Comparison of ENCODE assay signal across 11 mouse cellular contexts in genomic region chr6:88190310-88191023, GRCm38 (mm10). TPM values are rescaled to one million over a fixed set of nuclear protein-coding genes. Genes with fewer than 3 reads are reported as not detected.
DNase-seq lines count a peak whose midpoint lies in the region; ATAC-seq and TF ChIP-seq lines count a peak whose summit lies in the region.
"Had no signal": no experiment of that assay in that cellular context is flagged by ENCODE, and none has a peak within 500 bp of the region (broad histone marks: within the 10 kb centered on the region; RNA-seq: fewer than 3 reads in every experiment).

No protein-coding gene starts in this region.

- H3K27ac ChIP-seq in forebrain, embryonic 12.5 days = no peak overlapping the region
- H3K27ac ChIP-seq in limb, embryonic 12.5 days = no peak overlapping the region
- peak overlapping the region; percentile 63 for H3K27ac ChIP-seq in midbrain, embryonic 14.5 days (replicated peaks; ENCODE audit: low read depth, low read length)
- H3K27ac ChIP-seq in layer of hippocampus, adult 2 months = no peak overlapping the region

- H3K9me3 ChIP-seq in forebrain, embryonic 12.5 days = no peaks in the 10 kb centered on the region
- no peaks in the 10 kb centered on the region for H3K9me3 ChIP-seq in limb, embryonic 12.5 days
- H3K9me3 ChIP-seq in midbrain, embryonic 14.5 days (ENCODE audit: control insufficient read depth, low read length) = no peaks in the 10 kb centered on the region

- WGBS in forebrain, embryonic 12.5 days = under 1% methylated on average over 49 of the region's 49 CpGs
- 2% methylated on average over 49 of the region's 49 CpGs for WGBS in limb, embryonic 12.5 days
- 1% methylated on average over 49 of the region's 49 CpGs for WGBS in midbrain, embryonic 14.5 days

- H3K36me3 ChIP-seq in forebrain, embryonic 12.5 days (replicated peaks) = no peaks in the 10 kb centered on the region
- no peaks in the 10 kb centered on the region for H3K36me3 ChIP-seq in limb, embryonic 12.5 days
- no peaks in the 10 kb centered on the region for H3K36me3 ChIP-seq in midbrain, embryonic 14.5 days (ENCODE audit: control insufficient read depth, insufficient read depth, low read length)

- H3K4me3 ChIP-seq in forebrain, embryonic 12.5 days (replicated peaks) = peak overlapping the region; percentile 48; the same call in 1 of the 2 replicates
- peak overlapping the region; percentile 49 for H3K4me3 ChIP-seq in limb, embryonic 12.5 days (replicated peaks)
- peak overlapping the region; percentile 39 for H3K4me3 ChIP-seq in midbrain, embryonic 14.5 days (replicated peaks; ENCODE audit: low read depth, low read length)
- H3K4me3 ChIP-seq in layer of hippocampus, adult 2 months = no peak overlapping the region

- peak; percentile 56 for DNase-seq in embryo, embryonic 10.5 days (ENCODE audit: low spot score)
- no peak for DNase-seq in embryo, embryonic 10 days (ENCODE audit: low spot score)
- peak; percentile 67 for DNase-seq in midbrain, embryonic 14.5 days
- no peak for DNase-seq in gastrocnemius, adult 8-10 months (ENCODE audit: low spot score in 2 of 2)
- DNase-seq in cerebellum, postnatal 25 days = no peak
- no peak for DNase-seq in layer of hippocampus, adult 2 months (ENCODE audit: low spot score in 2 of 2)

- no peak overlapping the region for H3K9ac ChIP-seq in forebrain, embryonic 12.5 days
- 0 out of 2 replicates have a peak overlapping the region, but pooled peaks have one; percentile 27 for H3K9ac ChIP-seq in limb, embryonic 12.5 days (replicated peaks)
- H3K9ac ChIP-seq in midbrain, embryonic 14.5 days (replicated peaks; ENCODE audit: low read length) = 0 out of 2 replicates have a peak overlapping the region, but pooled peaks have one; percentile 39

- ATAC-seq in forebrain, embryonic 12.5 days (ENCODE audit: low FRiP score) = no peak; the same call in 1 of the 2 replicates
- no peak for ATAC-seq in limb, embryonic 12.5 days (ENCODE audit: insufficient number of reproducible peaks, insufficient read depth, low FRiP score, low TSS enrichment, low read depth)
- ATAC-seq in midbrain, embryonic 14.5 days (ENCODE audit: low FRiP score, low TSS enrichment) = no peak

- peak overlapping the region; percentile 60 for H3K4me2 ChIP-seq in forebrain, embryonic 12.5 days
- H3K4me2 ChIP-seq in limb, embryonic 12.5 days = peak overlapping the region; percentile 82
- peak overlapping the region; percentile 68 for H3K4me2 ChIP-seq in midbrain, embryonic 14.5 days (ENCODE audit: low read length)

- no peak for TF ChIP-seq CTCF in layer of hippocampus, adult 2 months (conservative IDR thresholded peaks at IDR 0.05)

- peaks cover 99% of the 10 kb centered on the region for H3K27me3 ChIP-seq in forebrain, embryonic 12.5 days
- peaks cover 99% of the 10 kb centered on the region for H3K27me3 ChIP-seq in limb, embryonic 12.5 days
- peaks cover 78% of the 10 kb centered on the region for H3K27me3 ChIP-seq in midbrain, embryonic 14.5 days (ENCODE audit: control insufficient read depth, insufficient read depth, low read length)

- H3K4me1 ChIP-seq in forebrain, embryonic 12.5 days = peaks cover 27% of the 10 kb centered on the region
- H3K4me1 ChIP-seq in limb, embryonic 12.5 days (replicated peaks) = peaks cover 18% of the 10 kb centered on the region
- H3K4me1 ChIP-seq in midbrain, embryonic 14.5 days (ENCODE audit: control insufficient read depth, insufficient read depth, low read length) = peaks cover 20% of the 10 kb centered on the region; the same call in 1 of the 2 replicates

RNA-seq across cellular contexts. Expression of gene Gata2, which starts 3.2 kb away (rescaled TPM):
- 9.4 and 14.6 TPM in 2 replicates for polyA plus RNA-seq in forebrain, embryonic 12.5 days (2016; fragmentation: Nextera tagmentation; extraction: Ambion mirVana)
- 5.7 and 8.6 TPM in 2 replicates for polyA plus RNA-seq in limb, embryonic 12.5 days (2016; fragmentation: Nextera tagmentation; extraction: Ambion mirVana)
- polyA plus RNA-seq in midbrain, embryonic 14.5 days (2014; fragmentation: Nextera tagmentation; extraction: Ambion mirVana) = 15.4 and 23.0 TPM in 2 replicates
- 1 to 10 TPM; 3.0 to 6.0 (median 4.1) TPM for total RNA-seq in gastrocnemius, adult 8-10 months (2022)
- total RNA-seq in layer of hippocampus, adult 2 months (2021) = 1 to 10 TPM; 6.8 to 7.7 TPM

RNA-seq across cellular contexts. Expression of gene Dnajb8, which starts 31.6 kb away (rescaled TPM):
- not detected in 2 replicates for polyA plus RNA-seq in forebrain, embryonic 12.5 days (2016; fragmentation: Nextera tagmentation; extraction: Ambion mirVana)
- not detected in 2 replicates for polyA plus RNA-seq in limb, embryonic 12.5 days (2016; fragmentation: Nextera tagmentation; extraction: Ambion mirVana)
- not detected in 2 replicates for polyA plus RNA-seq in midbrain, embryonic 14.5 days (2014; fragmentation: Nextera tagmentation; extraction: Ambion mirVana)
- total RNA-seq in gastrocnemius, adult 8-10 months (2022) = not detected
- total RNA-seq in layer of hippocampus, adult 2 months (2021) = not detected
- total RNA-seq: neutrophil, adult 5-6 weeks had no signal
- polyA plus RNA-seq: C2C12; cortical plate, adult 2 months had no signal

Comparison
In these comparisons a context has a peak if more than half of its experiments do, and no peak if none do; other contexts are left out.
1. DNase-seq: peak in embryo, embryonic 10.5 days (single experiment) and midbrain, embryonic 14.5 days (single experiment); none in embryo, embryonic 10 days (single experiment), gastrocnemius, adult 8-10 months (0 of 2), cerebellum, postnatal 25 days (0 of 2) and layer of hippocampus, adult 2 months (0 of 2).
2. Peak in every context shown above with its lines, with median percentiles within 50 percentile points of each other: H3K4me2 ChIP-seq.